Mouse (Mus musculus) megakaryocyte, adult 5-6 weeks (primary cell): Measurements from ENCODE around the gene Plcb3. TPM values are rescaled to one million over a fixed set of nuclear protein-coding genes. Genes with fewer than 3 reads are reported as not detected.

Experiments
- ATAC-seq: 2 replicates; pipeline ENCODE4 v1.8.0; 2016; ENCODE audit warnings: mild to moderate bottlenecking, inconsistent platforms; ENCODE audit not compliant: poor library complexity, severe bottlenecking
- total RNA-seq, 2 experiments: library from RNA; stranded (forward) in 1 of 2; stranded (reverse) in 1 of 2; fragments of 153-499, 151-499 nt in 1 of 2; fragments of 221-1000, 200-1000 nt in 1 of 2; gene quantifications; 2 replicates each; pipeline versions ENCODE4 v1.2.3 to v1.2.4; 2015 to 2017

Plcb3 gene
- total RNA-seq, 2 experiments from 2014 or later, result 10.4 to 13.4 TPM

- 0 out of 2 replicates have a peak, but pooled peaks have one; percentile 20 for ATAC-seq
Observed at GRCm38 (mm10) chr19:6924461-6925306, 51.6 kb downstream of the Plcb3 start.

- no peak for ATAC-seq
Observed at GRCm38 (mm10) chr19:6922901-6923735, 53.2 kb downstream of the Plcb3 start.

- peak; percentile 91 for ATAC-seq
Observed at GRCm38 (mm10) chr19:6921647-6922567, 54.4 kb downstream of the Plcb3 start, which contains the start of gene Esrra. TSS of gene Esrra (minus strand) at chr19:6921813.

GRCm38 (mm10) chr19:6920741-6921636 lies 55.3 kb downstream of the Plcb3 start:
- no peak for ATAC-seq

GRCm38 (mm10) chr19:6919876-6920740 lies 56.2 kb downstream of the Plcb3 start:
- no peak for ATAC-seq

GRCm38 (mm10) chr19:6919431-6919830 lies 56.8 kb downstream of the Plcb3 start:
- ATAC-seq, result no peak

GRCm38 (mm10) chr19:6918321-6918720 lies 57.9 kb downstream of the Plcb3 start:
- no peak for ATAC-seq

GRCm38 (mm10) chr19:6916496-6916895 lies 59.8 kb downstream of the Plcb3 start:
- no peak for ATAC-seq

- no peak for ATAC-seq
Observed at GRCm38 (mm10) chr19:6915276-6915675, 61.0 kb downstream of the Plcb3 start.

GRCm38 (mm10) chr19:6914540-6914939 lies 61.7 kb downstream of the Plcb3 start:
- ATAC-seq, result no peak

GRCm38 (mm10) chr19:6913991-6914390 lies 62.3 kb downstream of the Plcb3 start:
- ATAC-seq, result no peak

- ATAC-seq, result no peak
Observed at GRCm38 (mm10) chr19:6913036-6913435, 63.2 kb downstream of the Plcb3 start.

GRCm38 (mm10) chr19:6912205-6912970 lies 63.9 kb downstream of the Plcb3 start:
- ATAC-seq, result no peak

GRCm38 (mm10) chr19:6911101-6912074 lies 64.9 kb downstream of the Plcb3 start:
- ATAC-seq, result no peak

GRCm38 (mm10) chr19:6910306-6910705 lies 66.0 kb downstream of the Plcb3 start:
- peak; percentile 22 for ATAC-seq

- peak; percentile 88 for ATAC-seq
Observed at GRCm38 (mm10) chr19:6909507-6910289, 66.6 kb downstream of the Plcb3 start, which contains the start of the genes Trmt112 and Prdx5. TSS of gene Trmt112 (plus strand) at chr19:6909698. TSS of gene Prdx5 (minus strand) at chr19:6910106.
